Mouse (Mus musculus) erythroblast, embryonic 14.5 days (primary cell): ENCODE measurements around the gene Dnmt3a. TPM values are rescaled to one million over a fixed set of nuclear protein-coding genes. Genes with fewer than 3 reads are reported as not detected.
A peak's percentile ranks its signal among the peaks of the same experiment; 100 is the strongest.

ENCODE experiments used
- H3K27me3 ChIP-seq: 2 replicates; pipeline ENCODE4 v1.6.1; 2012; ENCODE audit warnings: inconsistent platforms; ENCODE audit not compliant: control insufficient read depth
- H3K36me3 ChIP-seq: 2 replicates; pipeline ENCODE4 v1.6.1; 2012; ENCODE audit warnings: mild to moderate bottlenecking, inconsistent platforms; ENCODE audit not compliant: control insufficient read depth
- H3K4me1 ChIP-seq: 2 replicates; pipeline ENCODE4 v1.6.1; 2012; ENCODE audit warnings: inconsistent platforms; ENCODE audit not compliant: control insufficient read depth
- H3K4me3 ChIP-seq: replicated peaks from 2 replicates; pipeline ENCODE3; 2012; ENCODE audit warnings: moderate library complexity, mild to moderate bottlenecking, inconsistent platforms
- H3K9me3 ChIP-seq: 2 replicates; pipeline ENCODE4 v1.6.1; 2012; ENCODE audit warnings: low read length, inconsistent platforms, mixed read lengths; ENCODE audit not compliant: control insufficient read depth
- GATA1 ChIP-seq: IDR thresholded peaks from 2 replicates; pipeline ENCODE4 v1.6.1; 2012; ENCODE audit warnings: low read length, inconsistent platforms, mixed read lengths
- TAL1 ChIP-seq: IDR thresholded peaks from 3 replicates; pipeline ENCODE4 v1.6.1; 2012; ENCODE audit warnings: low read length, inconsistent platforms, mixed read lengths
- polyA plus RNA-seq: library from polyadenylated mRNA; stranded (reverse); fragments of >175 nt; gene quantifications from 2 replicates; pipeline ENCODE4 v1.2.3, GENCODE M21; 2012

Gene Dnmt3a
- polyA plus RNA-seq, 1 experiment: 0.16 TPM

DNA sequence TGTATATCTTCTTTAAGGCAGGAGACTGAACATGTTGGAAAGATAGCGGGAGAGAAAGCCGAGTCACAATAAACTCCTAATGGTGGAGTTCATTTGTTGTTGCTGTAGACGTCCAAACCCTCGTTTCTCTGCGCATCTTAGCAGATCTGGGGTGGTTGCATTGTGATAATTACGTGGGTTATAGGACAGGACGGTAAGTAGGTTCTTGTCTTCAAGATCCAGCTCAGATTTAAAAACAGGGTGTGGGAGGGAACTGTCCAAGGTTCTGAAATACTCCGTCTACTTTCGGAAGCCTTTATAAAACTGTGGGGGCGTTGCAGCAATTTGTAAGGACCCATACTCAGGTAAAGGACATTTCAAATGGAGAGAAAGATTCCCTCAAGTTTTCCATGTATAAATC is 149.6 kb downstream of the Dnmt3a start:
- Histone ChIP-seq H3K4me3 (no peak overlapping the region), H3K27me3 (peaks cover 13% of the 10 kb centered on the region), H3K4me1 (peaks cover 9% of the 10 kb centered on the region), H3K36me3 (no peaks in the 10 kb centered on the region), H3K9me3 (no peaks in the 10 kb centered on the region)
- TF ChIP-seq TAL1: no peak
- no peak for TF ChIP-seq GATA1

DNA sequence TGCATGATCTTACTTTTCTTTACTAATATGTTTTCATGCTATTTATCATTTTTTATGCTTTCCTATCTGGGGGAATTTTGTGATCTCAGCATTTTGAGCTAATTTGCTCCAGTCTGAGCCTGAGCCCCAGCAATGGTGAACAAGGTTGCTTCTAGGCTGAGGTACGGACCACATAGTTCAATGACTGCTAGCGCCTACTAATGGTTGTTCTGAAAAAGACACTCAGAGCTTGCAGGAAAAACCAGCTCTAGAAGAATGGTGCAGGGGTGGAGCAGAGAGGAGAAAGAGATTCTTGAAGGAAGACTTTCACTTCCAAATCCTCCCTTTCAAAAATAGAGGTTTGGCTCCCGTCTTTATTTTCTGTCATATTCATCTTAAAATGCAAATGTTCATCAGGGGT is 150.5 kb downstream of the Dnmt3a start:
- Histone ChIP-seq H3K9me3 (no peaks in the 10 kb centered on the region), H3K27me3 (peaks cover 13% of the 10 kb centered on the region), H3K4me1 (peaks cover 9% of the 10 kb centered on the region), H3K36me3 (no peaks in the 10 kb centered on the region), H3K4me3 (no peak overlapping the region)
- TF ChIP-seq GATA1 (no peak), TAL1 (no peak)

DNA sequence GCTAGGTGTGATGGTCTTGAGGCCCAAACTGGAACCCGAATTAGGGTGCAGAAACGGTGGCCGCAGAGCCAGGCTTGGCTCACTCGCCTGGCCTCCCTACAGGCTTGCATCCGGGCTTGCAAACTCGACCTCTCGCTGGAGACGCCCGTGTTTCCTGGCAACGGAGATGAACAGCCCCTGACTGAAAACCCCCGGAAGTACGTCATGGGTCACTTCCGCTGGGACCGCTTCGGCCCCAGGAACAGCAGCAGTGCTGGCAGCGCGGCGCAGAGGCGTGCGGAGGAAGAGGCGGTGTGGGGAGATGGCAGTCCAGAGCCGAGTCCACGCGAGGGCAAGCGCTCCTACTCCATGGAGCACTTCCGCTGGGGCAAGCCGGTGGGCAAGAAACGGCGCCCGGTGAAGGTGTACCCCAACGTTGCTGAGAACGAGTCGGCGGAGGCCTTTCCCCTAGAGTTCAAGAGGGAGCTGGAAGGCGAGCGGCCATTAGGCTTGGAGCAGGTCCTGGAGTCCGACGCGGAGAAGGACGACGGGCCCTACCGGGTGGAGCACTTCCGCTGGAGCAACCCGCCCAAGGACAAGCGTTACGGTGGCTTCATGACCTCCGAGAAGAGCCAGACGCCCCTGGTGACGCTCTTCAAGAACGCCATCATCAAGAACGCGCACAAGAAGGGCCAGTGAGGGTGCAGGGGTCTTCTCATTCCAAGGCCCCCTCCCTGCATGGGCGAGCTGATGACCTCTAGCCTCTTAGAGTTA is 154.2 kb downstream of the Dnmt3a start:
- Histone ChIP-seq H3K4me3 (peak overlapping the region; percentile 62), H3K4me1 (peaks cover 9% of the 10 kb centered on the region), H3K36me3 (no peaks in the 10 kb centered on the region), H3K9me3 (no peaks in the 10 kb centered on the region), H3K27me3 (peaks cover 7% of the 10 kb centered on the region)
- no peak for TF ChIP-seq TAL1
- no peak for TF ChIP-seq GATA1

DNA sequence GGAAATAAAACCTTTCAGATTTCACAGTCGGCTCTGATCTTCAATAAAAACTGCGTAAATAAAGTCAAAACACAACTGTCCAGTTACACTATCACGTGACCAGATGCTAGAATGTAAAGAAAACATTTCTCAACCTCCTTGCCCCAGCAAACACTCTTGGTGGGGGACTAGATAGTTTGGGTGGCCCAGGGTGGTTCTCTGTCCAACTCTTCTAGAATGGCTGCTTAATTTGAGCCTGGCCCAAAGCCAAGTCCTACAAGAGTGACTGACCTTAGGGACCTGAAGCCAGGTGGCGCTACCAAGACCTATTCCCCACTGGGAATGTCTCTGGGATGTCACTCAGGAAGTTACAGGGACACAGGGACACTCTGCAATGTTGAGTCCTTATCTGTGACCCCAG is 154.7 kb downstream of the Dnmt3a start:
- Histone ChIP-seq H3K4me1 (peaks cover 9% of the 10 kb centered on the region), H3K27me3 (peaks cover 7% of the 10 kb centered on the region), H3K36me3 (no peaks in the 10 kb centered on the region), H3K4me3 (peak overlapping the region; percentile 62), H3K9me3 (no peaks in the 10 kb centered on the region)
- no peak for TF ChIP-seq TAL1
- no peak for TF ChIP-seq GATA1

Other genes starting within 250 kb of the Dnmt3a start
- 33.4 and 39.8 TPM in 2 replicates for gene Dtnb, start 233.6 kb upstream of the Dnmt3a start, polyA plus RNA-seq
- gene Pomc, start 148.9 kb downstream of the Dnmt3a start, polyA plus RNA-seq: not detected in 2 replicates
- gene Efr3b, start 232.9 kb downstream of the Dnmt3a start, polyA plus RNA-seq: not detected in 2 replicates